Mouse (Mus musculus) embryonic facial prominence, embryonic 12.5 days (tissue): ENCODE measurements around the gene Cyb5rl. TPM values are rescaled to one million over a fixed set of nuclear protein-coding genes. Genes with fewer than 3 reads are reported as not detected.

ENCODE experiments used
- ATAC-seq: fragments of 200-750 bp; cut with Nextera tagmentation; 2 replicates; pipeline ENCODE4 v1.8.0; 2017; ENCODE audit not compliant: insufficient number of reproducible peaks, insufficient read depth, low FRiP score, low TSS enrichment
- H3K27ac ChIP-seq: fragments of 300-500 bp; sonication (generic); 2 replicates; pipeline ENCODE4 v1.5.1; 2016; ENCODE audit warnings: mild to moderate bottlenecking
- H3K27me3 ChIP-seq: fragments of 300-500 bp; sonication (generic); 2 replicates; pipeline ENCODE4 v1.6.1; 2016; ENCODE audit warnings: mild to moderate bottlenecking, moderate library complexity
- H3K36me3 ChIP-seq: fragments of 300-500 bp; sonication (generic); 2 replicates; pipeline ENCODE4 v1.6.1; 2016; ENCODE audit warnings: mild to moderate bottlenecking
- H3K4me1 ChIP-seq: fragments of 300-500 bp; sonication (generic); 2 replicates; pipeline ENCODE4 v1.6.1; 2016
- H3K4me2 ChIP-seq: fragments of 300-500 bp; sonication (generic); replicated peaks from 2 replicates; pipeline ENCODE4 v1.6.1; 2016; ENCODE audit warnings: mild to moderate bottlenecking, moderate library complexity
- H3K4me3 ChIP-seq: fragments of 300-500 bp; sonication (generic); 2 replicates; pipeline ENCODE4 v1.5.1; 2016; ENCODE audit warnings: mild to moderate bottlenecking
- H3K9ac ChIP-seq: fragments of 300-500 bp; sonication (generic); 2 replicates; pipeline ENCODE4 v1.6.1; 2016; ENCODE audit warnings: mild to moderate bottlenecking, moderate library complexity
- H3K9me3 ChIP-seq: fragments of 300-500 bp; sonication (generic); 2 replicates; pipeline ENCODE4 v1.6.1; 2016; ENCODE audit warnings: mild to moderate bottlenecking, moderate library complexity
- WGBS: fragments of 180-500 bp; shearing (Covaris S2); methylation state at CpG from one replicate; pipeline ENCODE4 v1.1.7; 2016; 5-methylcytosine and 5-hydroxymethylcytosine counted together
- polyA plus RNA-seq: library from polyadenylated mRNA; unstranded; fragments of >200 nt; fragmentation: Nextera tagmentation; extraction: Ambion mirVana; gene quantifications from 2 replicates; pipeline ENCODE4 v1.2.1, GENCODE M21; 2016

Cyb5rl gene
- polyA plus RNA-seq, result 4.6 and 5.9 TPM in 2 replicates

DNA sequence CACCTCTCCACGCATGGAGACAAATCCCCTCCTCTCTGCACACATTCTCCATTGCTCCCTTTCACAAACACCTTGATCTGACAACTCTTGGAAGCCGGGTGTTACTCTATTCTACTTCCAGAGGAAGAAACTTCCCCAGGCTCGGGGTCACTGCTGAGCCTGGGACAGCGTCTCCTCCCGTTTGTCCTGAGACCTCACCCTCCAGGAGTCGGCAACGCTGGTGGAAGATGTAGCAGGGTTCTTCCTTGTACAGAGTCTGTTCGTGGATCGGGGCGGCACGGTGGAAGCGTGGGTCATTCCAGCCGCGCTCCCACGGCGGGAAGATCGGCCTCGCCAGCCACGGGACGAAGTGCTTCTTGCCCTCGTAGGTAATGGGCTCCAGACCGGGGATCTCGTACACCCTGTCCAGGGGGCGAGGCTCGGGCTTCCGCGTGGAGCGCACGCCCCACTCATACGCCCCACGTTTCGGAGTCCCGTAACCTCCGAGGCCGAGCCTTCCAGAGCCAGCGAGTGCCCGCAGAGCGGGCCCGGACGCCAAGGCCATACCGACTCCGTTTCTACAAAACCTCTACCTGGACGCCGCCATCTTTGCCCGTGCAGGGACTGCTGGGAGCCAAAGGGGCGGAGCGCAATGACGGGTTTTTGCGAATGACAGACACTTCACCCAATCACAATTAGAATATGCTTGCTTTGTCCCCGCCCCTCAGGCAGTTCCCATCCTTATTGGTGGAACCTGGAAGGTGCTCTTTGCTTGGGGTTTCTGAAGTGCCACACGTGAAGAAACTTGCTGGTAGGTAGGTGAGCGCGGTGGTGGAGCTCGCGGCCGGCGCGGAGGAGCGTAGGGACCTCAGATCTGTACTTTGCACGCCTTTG, at the start of gene Cyb5rl, which contains the start of gene Mrpl37:
Gene Cyb5rl (plus strand): TSS at position 737 of the 873 bp plus-strand sequence.
Gene Mrpl37 (minus strand): TSS at position 617 of the 873 bp plus-strand sequence.
- Histone ChIP-seq H3K4me2 (peak within 1 kb of the TSS; percentile 98), H3K36me3 (peaks cover 29% of the 10 kb centered on the region), H3K9me3 (no peaks in the 10 kb centered on the region), H3K9ac (peak within 1 kb of the TSS; percentile 89), H3K27me3 (no peaks in the 10 kb centered on the region), H3K4me1 (peaks cover 17% of the 10 kb centered on the region), H3K4me3 (peak within 1 kb of the TSS; percentile 89), H3K27ac (peak within 1 kb of the TSS; percentile 71)
- ATAC-seq, result peak; percentile 97
- under 1% methylated on average over 60 of the region's 60 CpGs for WGBS

DNA sequence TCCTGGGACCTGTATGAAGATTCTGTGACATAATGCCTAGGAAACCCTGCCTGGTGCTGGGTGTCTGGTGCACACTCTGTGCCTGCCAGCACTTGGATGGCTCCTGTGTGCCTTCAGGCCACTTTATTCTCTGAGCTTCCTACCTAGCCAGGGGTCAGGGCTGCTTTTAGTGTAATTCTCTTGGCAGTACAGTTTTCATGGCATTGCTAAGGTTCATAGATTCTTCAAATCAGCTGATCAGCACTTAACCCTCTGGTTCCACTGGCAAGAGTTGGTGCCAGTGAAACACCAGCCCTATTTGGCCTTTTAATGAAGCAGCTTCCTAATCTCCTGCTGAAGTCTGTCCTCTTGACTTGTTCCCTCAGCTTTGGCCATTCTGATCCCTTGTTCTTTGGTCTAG, 49.5 kb upstream of the Cyb5rl start:
- Histone ChIP-seq H3K36me3 (peaks cover 8% of the 10 kb centered on the region), H3K9ac (no peak overlapping the region), H3K4me1 (peaks cover 63% of the 10 kb centered on the region), H3K27ac (no peak overlapping the region), H3K9me3 (no peaks in the 10 kb centered on the region), H3K4me2 (no peak overlapping the region), H3K27me3 (no peaks in the 10 kb centered on the region), H3K4me3 (no peak overlapping the region)
- ATAC-seq, result no peak

DNA sequence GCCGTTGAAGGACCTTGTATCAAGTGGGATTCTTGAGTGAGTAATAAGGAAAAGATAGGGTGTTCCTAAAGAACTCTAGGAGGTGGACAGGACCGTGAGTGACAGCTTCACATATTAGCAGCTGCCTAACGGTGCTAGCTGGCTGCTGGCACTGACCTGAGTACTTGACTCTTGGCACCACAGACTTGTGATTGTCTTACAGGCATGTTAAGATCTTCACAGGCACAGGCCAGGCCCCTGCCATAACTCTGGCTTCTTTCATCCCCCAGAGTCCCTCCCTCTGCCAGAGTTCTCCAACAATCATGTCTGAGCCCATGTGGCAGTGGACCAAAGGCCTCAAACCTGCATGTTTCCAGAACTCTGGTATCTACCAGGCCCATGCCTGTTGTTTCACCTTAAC, 48.3 kb upstream of the Cyb5rl start:
- Histone ChIP-seq H3K36me3 (peaks cover 8% of the 10 kb centered on the region), H3K9ac (no peak overlapping the region), H3K4me1 (peaks cover 56% of the 10 kb centered on the region), H3K4me2 (no peak overlapping the region), H3K27me3 (no peaks in the 10 kb centered on the region), H3K4me3 (no peak overlapping the region), H3K27ac (no peak overlapping the region; the same call in 1 of the 2 replicates), H3K9me3 (no peaks in the 10 kb centered on the region)
- WGBS, result 77% methylated on average over 3 of the region's 3 CpGs
- ATAC-seq, result no peak

- Histone ChIP-seq H3K4me1 (peaks cover 52% of the 10 kb centered on the region), H3K9me3 (no peaks in the 10 kb centered on the region), H3K27me3 (no peaks in the 10 kb centered on the region), H3K4me3 (no peak overlapping the region), H3K36me3 (peaks cover 5% of the 10 kb centered on the region), H3K9ac (no peak overlapping the region), H3K27ac (no peak overlapping the region; the same call in 1 of the 2 replicates), H3K4me2 (no peak overlapping the region)
- no peak for ATAC-seq
- 56% methylated on average over 7 of the region's 7 CpGs for WGBS
These were observed 47.8 kb upstream of the Cyb5rl start for GRCm38 (mm10) chr4:107019027-107019426.

GRCm38 (mm10) chr4:107020287-107021000, 46.3 kb upstream of the Cyb5rl start:
- H3K36me3 ChIP-seq, result peaks cover 2% of the 10 kb centered on the region; the same call in 1 of the 2 replicates
- H3K27ac ChIP-seq, result no peak overlapping the region
- H3K9ac ChIP-seq, result no peak overlapping the region
- no peak for ATAC-seq
- 70% methylated on average over 5 of the region's 5 CpGs for WGBS
- H3K4me1 ChIP-seq, result peaks cover 47% of the 10 kb centered on the region
- no peak overlapping the region for H3K4me2 ChIP-seq
- no peaks in the 10 kb centered on the region for H3K27me3 ChIP-seq
- no peaks in the 10 kb centered on the region for H3K9me3 ChIP-seq
- no peak overlapping the region for H3K4me3 ChIP-seq

- no peak for ATAC-seq
- WGBS, result 67% methylated on average over 3 of the region's 3 CpGs
These were observed 45.3 kb upstream of the Cyb5rl start for GRCm38 (mm10) chr4:107021464-107021863.

GRCm38 (mm10) chr4:107024899-107025298, 41.9 kb upstream of the Cyb5rl start:
- peaks cover 38% of the 10 kb centered on the region for H3K36me3 ChIP-seq
- H3K4me1 ChIP-seq, result peaks cover 10% of the 10 kb centered on the region; the same call in 1 of the 2 replicates
- no peak overlapping the region for H3K27ac ChIP-seq
- no peaks in the 10 kb centered on the region for H3K9me3 ChIP-seq
- no peak overlapping the region for H3K4me2 ChIP-seq
- H3K4me3 ChIP-seq, result no peak overlapping the region
- WGBS, result 81% methylated on average over 7 of the region's 7 CpGs
- no peak overlapping the region for H3K9ac ChIP-seq
- no peak for ATAC-seq
- no peaks in the 10 kb centered on the region for H3K27me3 ChIP-seq

More at GRCm38 (mm10) chr4:107021464-107021863, 45.3 kb upstream of the Cyb5rl start:
- no peaks in the 10 kb centered on the region for H3K9me3 ChIP-seq
- H3K4me1 ChIP-seq, result peaks cover 38% of the 10 kb centered on the region
- H3K9ac ChIP-seq, result no peak overlapping the region
- peaks cover 12% of the 10 kb centered on the region; the same call in 1 of the 2 replicates for H3K36me3 ChIP-seq
- no peaks in the 10 kb centered on the region for H3K27me3 ChIP-seq
- H3K27ac ChIP-seq, result no peak overlapping the region
- no peak overlapping the region for H3K4me3 ChIP-seq
- H3K4me2 ChIP-seq, result no peak overlapping the region

DNA sequence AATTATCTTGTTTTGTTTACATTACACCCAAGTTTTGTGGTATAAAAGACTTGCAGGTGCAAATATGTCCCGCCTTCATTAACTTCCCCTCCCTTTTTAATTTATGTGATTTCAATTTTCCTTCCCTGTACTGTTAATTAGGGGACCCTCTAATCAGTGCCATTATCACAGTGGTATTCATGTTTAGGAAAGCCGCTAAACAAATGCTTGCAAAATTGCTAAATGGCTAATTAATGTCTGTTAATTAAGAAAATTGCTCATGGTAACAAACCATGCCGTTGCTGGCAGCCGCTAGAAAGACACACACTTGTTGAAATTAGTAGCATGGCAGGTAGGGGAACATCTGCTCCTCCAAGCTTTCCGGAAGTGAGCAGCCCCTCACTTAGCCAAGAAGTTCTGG, 41.4 kb upstream of the Cyb5rl start:
- no peak for ATAC-seq
- Histone ChIP-seq H3K27me3 (no peaks in the 10 kb centered on the region), H3K4me1 (peaks cover 8% of the 10 kb centered on the region; the same call in 1 of the 2 replicates), H3K4me3 (no peak overlapping the region), H3K36me3 (peaks cover 43% of the 10 kb centered on the region), H3K4me2 (no peak overlapping the region), H3K9me3 (no peaks in the 10 kb centered on the region), H3K9ac (no peak overlapping the region), H3K27ac (0 out of 2 replicates have a peak overlapping the region, but pooled peaks have one; percentile 4)
- 74% methylated on average over 5 of the region's 5 CpGs for WGBS

DNA sequence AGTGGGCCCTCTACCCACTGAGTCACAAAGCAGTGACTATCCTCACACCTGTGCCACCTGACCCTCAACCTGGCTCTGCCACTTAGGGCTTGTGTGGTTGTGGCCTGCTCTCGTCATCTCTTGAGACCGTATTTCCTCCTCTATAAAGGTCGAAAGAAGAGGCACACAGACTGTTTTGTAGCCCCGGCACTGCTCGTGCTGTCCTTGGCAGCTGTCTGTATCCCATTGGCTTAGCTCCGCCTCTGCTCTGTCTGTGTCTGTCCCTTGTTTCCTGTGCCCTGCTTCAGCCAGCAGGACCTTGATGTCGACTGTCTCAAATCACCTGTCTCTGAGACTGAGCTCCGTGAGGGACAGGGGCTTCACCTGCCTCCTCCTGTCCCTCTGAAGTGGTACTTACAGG, 40.3 kb upstream of the Cyb5rl start:
- Histone ChIP-seq H3K9me3 (no peaks in the 10 kb centered on the region), H3K27me3 (no peaks in the 10 kb centered on the region), H3K36me3 (peaks cover 54% of the 10 kb centered on the region), H3K4me2 (no peak overlapping the region), H3K4me1 (peaks cover 8% of the 10 kb centered on the region; the same call in 1 of the 2 replicates), H3K4me3 (no peak overlapping the region), H3K27ac (no peak overlapping the region), H3K9ac (no peak overlapping the region)
- ATAC-seq, result no peak
- 58% methylated on average over 8 of the region's 8 CpGs for WGBS

- H3K4me2 ChIP-seq, result no peak overlapping the region
- no peaks in the 10 kb centered on the region for H3K4me1 ChIP-seq
- H3K4me3 ChIP-seq, result no peak overlapping the region
- H3K27me3 ChIP-seq, result no peaks in the 10 kb centered on the region
- H3K9me3 ChIP-seq, result no peaks in the 10 kb centered on the region
- 92% methylated on average over 4 of the region's 4 CpGs for WGBS
- ATAC-seq, result no peak
- H3K27ac ChIP-seq, result no peak overlapping the region
- peaks cover 94% of the 10 kb centered on the region for H3K36me3 ChIP-seq
- H3K9ac ChIP-seq, result no peak overlapping the region
These were observed 31.1 kb upstream of the Cyb5rl start for GRCm38 (mm10) chr4:107035689-107036088.

DNA sequence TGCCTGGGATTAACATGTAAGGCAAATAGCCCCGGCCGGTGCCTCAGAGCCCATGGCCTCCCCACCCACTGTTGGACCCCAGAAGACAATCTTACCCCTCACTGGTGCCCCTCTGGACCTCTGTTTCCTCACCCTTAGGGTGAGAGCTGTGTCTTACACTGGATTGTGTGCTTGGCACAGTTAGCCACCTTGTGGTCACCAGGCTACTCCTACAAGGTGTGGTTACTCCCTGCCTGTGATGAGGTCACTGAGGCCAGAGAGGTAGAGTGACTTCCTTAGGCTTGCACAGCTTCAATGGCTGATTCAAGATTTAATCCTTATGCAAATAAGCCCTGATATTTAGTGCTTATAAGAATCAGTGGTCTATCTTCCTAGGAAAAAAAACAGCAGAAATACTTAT, 29.8 kb upstream of the Cyb5rl start:
- H3K9ac ChIP-seq, result no peak overlapping the region
- peaks cover 94% of the 10 kb centered on the region for H3K36me3 ChIP-seq
- H3K27me3 ChIP-seq, result no peaks in the 10 kb centered on the region
- no peaks in the 10 kb centered on the region for H3K9me3 ChIP-seq
- H3K4me2 ChIP-seq, result no peak overlapping the region
- 76% methylated on average over 2 of the region's 2 CpGs for WGBS
- H3K4me3 ChIP-seq, result no peak overlapping the region
- no peaks in the 10 kb centered on the region for H3K4me1 ChIP-seq
- no peak for ATAC-seq
- no peak overlapping the region for H3K27ac ChIP-seq
